Mouse (Mus musculus) fat pad, adult 2 months (tissue): Measurements from ENCODE around the gene Usp17ld.
"Not testable (repeated sequence)": the region's sequence is repeated elsewhere in the genome, so short reads cannot be mapped to it uniquely, and the experiment has no call there.

Experiments
- DNase-seq: peaks from one replicate; pipeline ENCODE4 v3.0.0-alpha.2; 2011; ENCODE audit warnings: low read depth, low spot score; ENCODE audit errors: extremely low read depth

Usp17ld gene

DNA sequence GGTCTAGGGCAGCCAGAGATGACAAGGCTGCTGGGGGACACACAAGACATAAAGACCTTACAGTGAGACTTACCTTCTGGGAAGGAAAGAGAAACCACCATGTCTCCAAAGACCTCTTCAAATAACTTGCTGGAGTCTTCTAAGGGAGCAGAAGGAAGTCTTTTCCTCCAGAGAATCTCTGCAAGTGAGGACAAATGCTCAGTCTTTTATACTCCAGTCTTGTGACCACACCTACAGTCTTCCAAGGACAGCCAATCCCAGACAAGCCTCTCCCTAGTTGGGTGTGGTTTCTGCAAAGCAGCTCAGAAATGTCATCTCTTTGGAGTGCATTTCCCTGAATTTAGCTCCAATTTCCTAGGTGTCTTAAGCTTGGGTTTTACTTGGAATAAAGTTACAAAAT, at the start of gene Usp17ld:
Usp17ld (minus strand) TSS at position 101 of the 400 bp plus-strand sequence.
- not testable (repeated sequence) for DNase-seq

DNA sequence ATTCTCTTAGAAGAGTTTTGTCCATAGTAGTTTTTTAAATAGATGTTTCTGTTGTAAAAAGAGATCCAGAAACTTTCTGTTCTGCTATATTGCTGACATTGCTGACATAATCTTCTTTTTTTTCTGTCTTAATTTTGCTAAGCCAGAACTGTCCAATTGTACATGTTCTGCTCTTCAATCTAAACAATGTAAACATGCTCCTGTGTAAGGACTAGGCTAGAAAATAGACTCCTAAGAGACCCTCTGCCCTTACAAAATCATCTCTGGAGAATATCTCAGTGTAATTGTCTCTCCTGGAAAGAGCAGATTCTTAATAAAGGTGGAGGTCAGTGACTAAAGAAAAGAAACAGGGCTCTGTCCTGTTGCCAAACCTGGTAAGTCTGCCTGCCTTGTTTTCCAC, 35.6 kb downstream of the Usp17ld start, which contains the start of gene Olfr594:
Olfr594 (plus strand) TSS at position 301 of the 400 bp plus-strand sequence.
- DNase-seq = no peak

DNA sequence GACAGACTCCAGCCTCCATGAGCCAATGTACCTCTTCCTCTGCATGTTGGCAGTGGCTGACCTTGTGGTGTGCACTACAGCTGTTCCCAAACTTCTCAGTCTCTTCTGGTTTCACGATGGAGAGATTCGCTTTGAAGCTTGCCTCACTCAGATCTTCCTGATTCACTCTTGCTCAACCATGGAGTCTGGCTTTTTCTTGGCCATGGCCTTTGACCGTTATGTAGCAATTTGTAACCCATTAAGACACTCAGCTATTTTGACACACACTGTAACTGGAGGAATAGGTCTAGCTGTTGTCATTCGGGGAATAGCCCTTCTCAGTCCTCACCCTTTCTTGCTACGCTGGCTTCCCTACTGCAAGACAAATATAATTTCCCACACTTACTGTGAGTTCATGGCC, 40.3 kb downstream of the Usp17ld start:
- DNase-seq = not testable (repeated sequence)

DNA sequence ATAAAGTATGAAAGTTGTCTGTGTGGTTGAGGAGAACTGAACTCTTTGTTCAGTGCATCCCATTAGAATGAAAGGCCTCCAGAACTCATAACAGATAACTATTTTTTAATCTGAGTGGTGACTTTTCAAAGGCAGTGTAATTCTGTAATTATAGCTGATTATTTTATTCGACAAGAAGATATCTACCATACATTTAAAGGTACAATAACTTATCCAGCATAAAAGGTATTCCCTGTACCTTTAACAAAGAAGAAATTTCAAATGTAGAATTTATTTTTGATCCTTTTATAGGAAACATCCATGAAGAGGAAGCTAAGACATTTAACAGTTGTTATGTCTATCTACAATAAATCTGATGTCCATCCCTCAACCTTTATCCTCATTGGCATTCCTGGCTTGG, 40.7 kb downstream of the Usp17ld start, which contains the start of gene Olfr593:
Olfr593 (plus strand) TSS at position 301 of the 400 bp plus-strand sequence.
- DNase-seq = no peak
